Mouse (Mus musculus) myocyte (in vitro differentiated cells): ENCODE data around the gene Atxn2. TPM values are rescaled to one million over a fixed set of nuclear protein-coding genes. Genes with fewer than 3 reads are reported as not detected.
"Not testable (repeated sequence)": the region's sequence is repeated elsewhere in the genome, so short reads cannot be mapped to it uniquely, and the experiment has no call there.

ENCODE experiments used
- H3K27me3 ChIP-seq: one replicate; pipeline ENCODE4 v1.6.1; 2011; ENCODE audit not compliant: control insufficient read depth, insufficient read depth, insufficient read length
- H3K36me3 ChIP-seq: one replicate; pipeline ENCODE4 v1.6.1; 2011; ENCODE audit not compliant: control insufficient read depth, insufficient read depth
- H3K4me2 ChIP-seq: one replicate; pipeline ENCODE4 v1.6.1; 2011; ENCODE audit warnings: low read depth, control low read depth
- H3K4me3 ChIP-seq: one replicate; pipeline ENCODE4 v1.5.1; 2011; ENCODE audit warnings: mild to moderate bottlenecking, control low read depth, moderate library complexity
- H3K79me2 ChIP-seq: one replicate; pipeline ENCODE4 v1.6.1; 2011; ENCODE audit not compliant: control insufficient read depth, insufficient read depth
- H3ac ChIP-seq: one replicate; pipeline ENCODE4 v1.6.1; 2011; ENCODE audit not compliant: control insufficient read depth, insufficient read length
- CEBPB ChIP-seq: IDR thresholded peaks from 2 replicates; pipeline ENCODE4 v1.6.1; 2011; ENCODE audit warnings: mild to moderate bottlenecking, moderate library complexity; ENCODE audit not compliant: poor library complexity, insufficient read depth, severe bottlenecking
- E2F4 ChIP-seq: IDR thresholded peaks from one replicate; pipeline ENCODE4 v1.6.1; 2011; ENCODE audit warnings: mild to moderate bottlenecking, control low read depth, moderate library complexity; ENCODE audit not compliant: insufficient read depth
- MAX ChIP-seq: IDR thresholded peaks from one replicate; pipeline ENCODE4 v1.6.1; 2011; ENCODE audit warnings: low read depth, mild to moderate bottlenecking, control low read depth
- MYOD1 ChIP-seq, 3 experiments: IDR thresholded peaks; one replicate each; pipeline ENCODE4 v1.6.1; 2011; ENCODE audit warnings: control low read depth in 2 of 3, low read depth in 2 of 3, mild to moderate bottlenecking in 2 of 3, moderate library complexity in 1 of 3; ENCODE audit not compliant: insufficient read length in 2 of 3, control insufficient read depth in 1 of 3
- MYOG ChIP-seq, 3 experiments: IDR thresholded peaks; one replicate each; pipeline ENCODE4 v1.6.1; 2011; ENCODE audit warnings: control low read depth in 2 of 3, low read depth in 2 of 3, mild to moderate bottlenecking in 2 of 3; ENCODE audit not compliant: insufficient read length in 2 of 3, control insufficient read depth in 1 of 3, insufficient read depth in 1 of 3
- POLR2A ChIP-seq: IDR thresholded peaks from one replicate; pipeline ENCODE4 v1.6.1; 2011; ENCODE audit warnings: low read depth, mild to moderate bottlenecking, control low read depth, moderate library complexity; ENCODE audit not compliant: insufficient read length
- POLR2AphosphoS2 ChIP-seq: IDR thresholded peaks from one replicate; pipeline ENCODE4 v1.6.1; 2011; ENCODE audit warnings: low read depth, control low read depth; ENCODE audit not compliant: insufficient read length
- REST ChIP-seq: IDR thresholded peaks from one replicate; pipeline ENCODE4 v1.6.1; 2011; ENCODE audit warnings: mild to moderate bottlenecking, control low read depth, moderate library complexity; ENCODE audit not compliant: insufficient read depth, insufficient read length
- SRF ChIP-seq: IDR thresholded peaks from one replicate; pipeline ENCODE4 v1.6.1; 2011; ENCODE audit warnings: low read depth; ENCODE audit not compliant: control insufficient read depth, insufficient read length
- TCF12 ChIP-seq: IDR thresholded peaks from one replicate; pipeline ENCODE4 v1.6.1; 2011; ENCODE audit warnings: mild to moderate bottlenecking, control low read depth; ENCODE audit not compliant: poor library complexity, insufficient read depth, severe bottlenecking
- TCF3 ChIP-seq: IDR thresholded peaks from one replicate; pipeline ENCODE4 v1.6.1; 2011; ENCODE audit warnings: low read depth, control low read depth; ENCODE audit not compliant: insufficient read length
- USF1 ChIP-seq: IDR thresholded peaks from one replicate; pipeline ENCODE4 v1.6.1; 2011; ENCODE audit warnings: low read depth, mild to moderate bottlenecking, control low read depth, moderate library complexity
- polyA plus RNA-seq: library from polyadenylated mRNA; unstranded; fragments of >200 nt; fragmentation: generic; extraction: Trizol; gene quantifications from one replicate; pipeline ENCODE4 v1.2.1, GENCODE M21; 2012; ENCODE audit warnings: missing spikeins

Gene Atxn2
- polyA plus RNA-seq, 1 experiment, result 95.3 TPM

DNA sequence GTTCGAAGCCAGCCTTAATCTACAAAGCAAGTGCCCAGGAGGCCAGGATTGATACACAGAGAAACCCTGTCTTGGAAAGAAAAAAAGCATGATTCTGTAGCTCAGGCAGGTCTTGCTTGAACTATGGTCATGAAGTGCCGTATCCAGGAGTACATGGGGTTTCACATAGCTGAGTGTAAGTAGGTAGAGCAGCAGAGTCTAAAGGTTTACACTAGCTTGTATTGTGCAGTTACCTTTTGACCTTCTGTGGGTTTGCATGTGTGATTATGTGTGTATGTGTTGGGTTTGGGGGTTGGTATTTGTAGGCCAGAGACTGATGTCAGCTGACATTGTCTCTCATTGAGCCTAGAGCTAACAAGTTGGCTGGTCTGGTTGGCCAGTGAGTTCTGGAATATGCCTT, 18.9 kb downstream of the Atxn2 start:
- peaks cover 4% of the 10 kb centered on the region for H3K36me3 ChIP-seq
- no peak overlapping the region for H3K4me2 ChIP-seq
- H3K27me3 ChIP-seq, result no peaks in the 10 kb centered on the region
- H3ac ChIP-seq, result no peak overlapping the region
- H3K79me2 ChIP-seq, result peaks cover 99% of the 10 kb centered on the region
- TF ChIP-seq MYOG (IDR thresholded peaks at IDR 0.05; ENCODE audit: control insufficient read depth in 1 of 3, insufficient read depth in 1 of 3, insufficient read length in 2 of 3, low read depth in 2 of 3) (no peak), E2F4 (no peak), USF1 (no peak), REST (no peak), TCF3 (no peak), CEBPB (no peak), POLR2A (no peak), TCF12 (no peak), SRF (no peak), MYOD1 (IDR thresholded peaks at IDR 0.05; ENCODE audit: control insufficient read depth in 1 of 3, insufficient read length in 2 of 3, low read depth in 2 of 3) (no peak), MAX (no peak), POLR2AphosphoS2 (no peak)
- no peak overlapping the region for H3K4me3 ChIP-seq

DNA sequence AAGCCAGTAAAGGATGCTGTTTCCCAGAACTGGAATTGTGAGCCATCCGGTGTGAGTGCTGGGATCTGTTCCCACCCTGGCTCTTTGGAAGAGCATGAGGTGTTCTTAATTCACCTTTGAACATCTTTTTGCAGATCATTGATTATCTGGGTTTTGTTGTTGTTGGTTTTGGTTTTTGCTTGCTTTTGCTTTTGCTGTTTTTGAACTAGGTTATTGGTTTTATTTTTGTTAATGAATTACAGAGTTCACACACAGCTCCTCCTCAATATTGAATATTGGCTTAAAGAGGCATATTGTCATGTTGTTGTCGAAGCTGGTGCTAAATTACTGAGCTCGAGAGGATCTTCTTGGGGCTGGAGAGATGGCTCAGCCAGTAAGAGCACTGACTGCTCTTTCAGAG, 25.5 kb downstream of the Atxn2 start:
- H3K4me2 ChIP-seq, result no peak overlapping the region
- no peak overlapping the region for H3ac ChIP-seq
- H3K79me2 ChIP-seq, result peaks cover 99% of the 10 kb centered on the region
- H3K4me3 ChIP-seq, result no peak overlapping the region
- TF ChIP-seq MAX (no peak), REST (no peak), POLR2A (no peak)
- H3K36me3 ChIP-seq, result peaks cover 6% of the 10 kb centered on the region
- no peaks in the 10 kb centered on the region for H3K27me3 ChIP-seq

DNA sequence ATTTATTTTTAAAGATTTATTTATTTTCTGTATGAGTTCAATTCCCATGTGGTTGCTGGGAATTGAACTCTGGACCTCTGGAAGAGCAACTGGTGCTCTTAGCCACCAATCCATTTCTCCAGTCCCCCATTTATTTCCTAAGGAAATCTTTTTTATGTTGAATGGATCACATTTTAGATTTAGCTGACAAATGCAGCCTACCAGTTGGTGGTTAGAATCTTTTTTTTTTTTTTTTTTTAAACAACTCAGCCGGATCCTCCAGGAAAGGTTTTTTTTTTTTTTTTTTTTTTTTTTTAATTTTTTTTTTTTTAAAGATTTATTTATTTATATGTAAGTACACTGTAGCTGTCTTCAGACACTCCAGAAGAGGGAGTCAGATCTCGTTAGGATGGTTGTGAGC, 27.0 kb downstream of the Atxn2 start:
- H3ac ChIP-seq, H3K4me2 ChIP-seq, H3K27me3 ChIP-seq, H3K4me3 ChIP-seq, H3K36me3 ChIP-seq: not testable (repeated sequence)
- peaks cover 99% of the 10 kb centered on the region for H3K79me2 ChIP-seq

DNA sequence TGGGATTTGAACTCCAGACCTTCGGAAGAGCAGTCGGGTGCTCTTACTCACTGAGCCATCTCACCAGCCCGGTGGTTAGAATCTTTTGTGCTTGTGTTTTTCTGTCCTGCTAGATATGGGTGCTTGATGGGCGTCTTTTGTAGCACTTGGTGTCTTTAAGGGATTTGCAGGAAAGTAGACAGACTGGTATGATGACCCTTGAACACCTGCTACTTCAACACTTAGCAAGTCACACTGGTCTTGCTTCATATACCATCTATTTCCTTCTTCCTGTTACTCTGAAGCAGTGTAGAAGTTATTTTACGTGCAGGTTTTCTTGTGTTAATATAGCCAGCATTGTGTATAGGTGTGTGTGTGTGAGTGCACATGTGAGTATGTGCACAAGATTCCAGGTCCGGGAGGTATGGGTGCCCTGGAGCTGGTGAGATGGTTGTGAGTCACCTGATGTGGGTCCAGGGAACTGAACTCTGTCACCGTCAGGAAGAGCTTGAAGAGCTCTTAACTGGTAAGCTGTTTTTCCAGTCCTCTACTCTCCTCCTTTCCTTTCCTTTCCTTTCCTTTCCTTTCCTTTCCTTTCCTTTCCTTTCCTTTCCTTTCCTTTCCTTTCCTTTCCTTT, 27.5 kb downstream of the Atxn2 start:
- no peak for TF ChIP-seq CEBPB
- no peak for TF ChIP-seq MYOG (IDR thresholded peaks at IDR 0.05; ENCODE audit: control insufficient read depth in 1 of 3, insufficient read depth in 1 of 3, insufficient read length in 2 of 3, low read depth in 2 of 3)
- no peak for TF ChIP-seq SRF
- TF ChIP-seq REST, result no peak
- TF ChIP-seq POLR2AphosphoS2, result no peak
- no peak for TF ChIP-seq POLR2A
- no peak for TF ChIP-seq E2F4
- no peak for TF ChIP-seq MYOD1 (IDR thresholded peaks at IDR 0.05; ENCODE audit: control insufficient read depth in 1 of 3, insufficient read length in 2 of 3, low read depth in 2 of 3)
- TF ChIP-seq MAX, result no peak
- no peak for TF ChIP-seq USF1
- TF ChIP-seq TCF3, result no peak
- no peak for TF ChIP-seq TCF12
- Histone ChIP-seq H3K4me3 (no peak overlapping the region), H3K4me2 (no peak overlapping the region), H3ac (no peak overlapping the region), H3K27me3 (no peaks in the 10 kb centered on the region), H3K79me2 (peaks cover 99% of the 10 kb centered on the region), H3K36me3 (peaks cover 6% of the 10 kb centered on the region)

DNA sequence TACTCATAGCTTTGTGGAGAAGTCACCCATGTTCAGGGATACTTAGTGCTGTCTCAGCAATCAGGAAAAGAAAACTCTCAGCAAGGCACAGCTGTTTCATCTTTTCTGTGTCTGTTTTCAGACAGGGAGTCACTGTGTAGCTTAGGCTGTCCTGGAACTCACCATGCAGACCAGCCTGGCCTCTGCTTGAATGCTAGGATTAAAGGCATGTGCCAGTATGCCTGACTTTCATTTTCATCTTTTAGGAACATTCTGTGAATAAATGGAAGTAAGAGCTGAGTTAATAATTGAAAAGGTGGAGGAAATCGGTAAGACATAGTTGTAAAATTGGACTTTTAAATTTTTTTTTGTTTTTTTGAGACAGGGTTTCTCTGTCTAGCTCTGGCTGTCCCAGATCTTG, 29.4 kb downstream of the Atxn2 start:
- no peaks in the 10 kb centered on the region for H3K27me3 ChIP-seq
- peaks cover 6% of the 10 kb centered on the region for H3K36me3 ChIP-seq
- no peak overlapping the region for H3ac ChIP-seq
- H3K4me3 ChIP-seq, result no peak overlapping the region
- no peak overlapping the region for H3K4me2 ChIP-seq
- H3K79me2 ChIP-seq, result peaks cover 99% of the 10 kb centered on the region
- TF ChIP-seq USF1, result no peak

DNA sequence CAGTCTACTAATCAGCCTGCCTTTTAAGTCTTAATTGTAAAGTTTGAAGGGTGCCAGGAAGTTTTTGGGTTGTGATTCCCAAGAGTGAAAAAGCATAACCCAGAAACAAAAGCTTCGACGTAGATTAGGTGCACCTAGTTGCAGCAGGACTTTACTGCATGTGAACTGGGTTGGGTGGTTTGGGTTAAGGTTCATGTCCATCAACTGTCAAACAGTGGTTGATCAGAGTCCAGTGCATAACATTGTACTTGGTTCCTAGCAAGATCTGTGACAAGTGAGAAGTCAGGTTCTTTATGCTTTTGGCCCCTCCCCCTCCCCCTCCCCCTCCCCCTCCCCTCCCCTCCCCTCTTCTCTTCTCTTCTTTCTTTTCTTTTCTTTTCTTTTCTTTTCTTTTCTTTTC, 31.8 kb downstream of the Atxn2 start:
- Histone ChIP-seq H3K79me2 (peaks cover 99% of the 10 kb centered on the region), H3K27me3 (no peaks in the 10 kb centered on the region), H3K4me2 (no peak overlapping the region), H3K36me3 (peaks cover 11% of the 10 kb centered on the region), H3ac (no peak overlapping the region), H3K4me3 (no peak overlapping the region)
- TF ChIP-seq E2F4 (no peak), MYOD1 (IDR thresholded peaks at IDR 0.05; ENCODE audit: control insufficient read depth in 1 of 3, insufficient read length in 2 of 3, low read depth in 2 of 3) (no peak), CEBPB (no peak), MAX (no peak), MYOG (IDR thresholded peaks at IDR 0.05; ENCODE audit: control insufficient read depth in 1 of 3, insufficient read depth in 1 of 3, insufficient read length in 2 of 3, low read depth in 2 of 3) (no peak), TCF3 (no peak), SRF (no peak), POLR2AphosphoS2 (no peak), REST (no peak), USF1 (no peak), POLR2A (no peak), TCF12 (no peak)

DNA sequence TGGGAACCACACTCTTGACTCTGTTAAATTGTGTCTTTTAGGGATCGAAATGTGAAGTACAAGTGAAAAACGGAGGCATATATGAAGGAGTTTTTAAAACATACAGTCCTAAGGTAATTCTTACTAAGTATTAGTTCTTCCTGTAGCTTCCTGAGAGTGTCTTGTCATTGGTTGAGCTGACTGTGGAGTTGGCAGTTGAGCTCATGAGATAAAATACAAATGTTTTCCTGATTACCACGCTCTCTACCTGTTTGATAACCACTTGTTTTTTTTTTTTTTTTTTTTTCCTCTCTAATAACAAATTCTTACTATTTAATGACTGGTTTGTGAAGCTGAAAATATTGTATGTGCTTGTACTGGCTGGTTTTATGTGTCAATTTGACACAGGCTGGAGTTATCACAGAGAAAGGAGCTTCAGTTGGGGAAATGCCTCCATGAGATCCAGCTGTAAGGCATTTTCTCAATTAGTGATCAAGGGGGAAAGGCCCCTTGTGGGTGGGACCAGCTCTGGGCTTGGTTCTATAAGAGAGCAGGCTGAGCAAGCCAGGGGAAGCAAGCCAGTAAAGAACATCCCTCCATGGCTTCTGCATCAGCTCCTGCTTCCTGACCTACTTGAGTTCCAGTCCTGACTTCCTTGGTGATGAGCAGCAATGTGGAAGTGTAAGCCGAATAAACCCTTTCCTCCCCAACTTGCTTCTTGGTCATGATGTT, 36.9 kb downstream of the Atxn2 start:
- H3K36me3 ChIP-seq, result peaks cover 18% of the 10 kb centered on the region
- H3ac ChIP-seq, H3K4me3 ChIP-seq, H3K27me3 ChIP-seq, H3K4me2 ChIP-seq: not testable (repeated sequence)
- peaks cover 72% of the 10 kb centered on the region for H3K79me2 ChIP-seq
